Mouse (Mus musculus): Measurements from ENCODE around the gene Bik.

DNA sequence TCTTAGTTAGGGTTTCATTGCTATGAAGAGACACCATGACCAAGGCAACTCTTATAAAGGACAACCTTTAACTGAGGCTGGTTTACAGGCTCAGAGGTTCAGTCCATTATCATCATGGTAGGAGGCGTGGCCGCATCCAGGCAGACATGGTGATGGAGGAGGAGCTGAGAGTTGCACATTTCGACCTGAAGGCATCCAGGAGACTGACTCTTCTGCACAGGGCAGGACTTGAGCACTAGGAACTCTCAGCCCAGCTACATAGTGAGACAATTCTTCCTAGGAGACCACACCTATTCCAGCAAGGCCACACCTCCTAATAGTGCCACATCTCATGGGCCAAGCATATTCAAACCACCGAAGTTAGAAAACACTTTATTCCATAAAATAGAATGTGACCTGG lies 46.8 kb upstream of the Bik start:
- TF ChIP-seq EP300 (IDR thresholded peaks at IDR 0.05; ENCODE audit: low read length), result no peak
- TF ChIP-seq CTCF (conservative IDR thresholded peaks at IDR 0.05 in 1 of 2, IDR thresholded peaks at IDR 0.05 in 1 of 2; ENCODE audit: low read depth in 2 of 2, low read length in 2 of 2), result no peak
- TF ChIP-seq POLR2A (IDR thresholded peaks at IDR 0.05; ENCODE audit: low read depth, low read length), result no peak
- TF ChIP-seq E2F4 (IDR thresholded peaks at IDR 0.05; ENCODE audit: insufficient replicate concordance, low read depth, low read length), result no peak
- TF ChIP-seq TCF12 (IDR thresholded peaks at IDR 0.05; ENCODE audit: low read depth, low read length), result no peak
- no peak for TF ChIP-seq SIN3A (IDR thresholded peaks at IDR 0.05; ENCODE audit: low read length)
- no peak for TF ChIP-seq MAZ (IDR thresholded peaks at IDR 0.05; ENCODE audit: low read depth, low read length)
- TF ChIP-seq CHD2 (IDR thresholded peaks at IDR 0.05; ENCODE audit: low read length), result no peak
- no peak for TF ChIP-seq MAX (IDR thresholded peaks at IDR 0.05; ENCODE audit: low read length)
- no peak for TF ChIP-seq USF1 (IDR thresholded peaks at IDR 0.05; ENCODE audit: low read depth, low read length)
- TF ChIP-seq ZKSCAN1 (IDR thresholded peaks at IDR 0.05; ENCODE audit: borderline replicate concordance, low read depth, low read length), result no peak
- TF ChIP-seq KAT2A (IDR thresholded peaks at IDR 0.05; ENCODE audit: insufficient replicate concordance, low read length), result no peak

Data from CH12.LX (cell line).